Mouse (Mus musculus): ENCODE data around the gene Ccdc182.

DNA sequence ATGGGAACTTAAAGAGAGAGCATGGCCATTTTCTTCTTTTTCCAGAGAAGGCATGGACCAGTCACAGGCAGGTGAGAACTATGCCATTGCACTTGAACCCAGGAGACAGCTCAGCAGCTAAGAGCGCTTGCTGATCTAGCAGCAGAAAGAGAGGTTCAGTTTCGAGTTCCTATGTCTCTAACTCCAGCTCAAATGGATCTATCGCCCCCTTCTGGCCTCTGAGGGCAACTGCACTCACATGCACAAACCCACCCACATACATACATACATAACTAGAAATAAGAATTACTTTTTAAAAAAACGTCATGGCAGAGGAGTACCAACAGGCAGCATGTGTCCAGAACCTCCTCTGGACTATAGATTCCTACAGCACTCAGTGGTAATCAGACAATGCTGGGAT lies 35.6 kb upstream of the Ccdc182 start:
- TF ChIP-seq CTCF (IDR thresholded peaks at IDR 0.05; ENCODE audit: low read depth) (peak; percentile 61), EP300 (IDR thresholded peaks at IDR 0.05; ENCODE audit: low read depth) (no peak)
